Mouse (Mus musculus): ENCODE results near the gene Nxpe3. TPM values are rescaled to one million over a fixed set of nuclear protein-coding genes. Genes with fewer than 3 reads are reported as not detected.

Nxpe3 gene
- polyA plus RNA-seq (2015; fragmentation: Nextera tagmentation; extraction: Ambion mirVana) = 1.5 and 1.6 TPM in 2 replicates

- Histone ChIP-seq H3K4me1 (ENCODE audit: control insufficient read depth, insufficient read depth, low read depth, low read length) (peaks cover 13% of the 10 kb centered on the region), H3K4me3 (ENCODE audit: low read length) (peak within 1 kb of the TSS; percentile 88), H3K4me2 (ENCODE audit: low read length) (peak within 1 kb of the TSS; percentile 77), H3K27ac (ENCODE audit: low read depth, low read length) (peak within 1 kb of the TSS; percentile 91), H3K9me3 (ENCODE audit: control insufficient read depth, low read length) (no peaks in the 10 kb centered on the region), H3K27me3 (replicated peaks; ENCODE audit: control insufficient read depth, insufficient read depth, low read length) (no peaks in the 10 kb centered on the region), H3K36me3 (ENCODE audit: control insufficient read depth, insufficient read depth, low read length) (0 out of 2 replicates have a peak, but pooled peaks cover 2% of the 10 kb centered on the region), H3K9ac (ENCODE audit: low read depth, low read length) (peak within 1 kb of the TSS; percentile 91)
- peak; percentile 97 for ATAC-seq
- WGBS = under 1% methylated on average over 63 of the region's 74 CpGs
Measured at GRCm38 (mm10) chr16:55894893-55895650, at the start of gene Nxpe3. TSS of gene Nxpe3 (minus strand) at chr16:55895285.

- no peak overlapping the region for H3K4me3 ChIP-seq (ENCODE audit: low read length)
- no peak overlapping the region for H3K27ac ChIP-seq (ENCODE audit: low read depth, low read length)
- no peaks in the 10 kb centered on the region for H3K4me1 ChIP-seq (ENCODE audit: control insufficient read depth, insufficient read depth, low read depth, low read length)
- H3K9me3 ChIP-seq (ENCODE audit: control insufficient read depth, low read length) = no peaks in the 10 kb centered on the region
- no peaks in the 10 kb centered on the region for H3K36me3 ChIP-seq (ENCODE audit: control insufficient read depth, insufficient read depth, low read length)
- 92% methylated on average over 4 of the region's 4 CpGs for WGBS
- no peaks in the 10 kb centered on the region for H3K27me3 ChIP-seq (replicated peaks; ENCODE audit: control insufficient read depth, insufficient read depth, low read length)
- H3K9ac ChIP-seq (ENCODE audit: low read depth, low read length) = no peak overlapping the region
- H3K4me2 ChIP-seq (ENCODE audit: low read length) = no peak overlapping the region
- ATAC-seq = no peak
Measured at GRCm38 (mm10) chr16:55940781-55941180, 45.7 kb upstream of the Nxpe3 start.

GRCm38 (mm10) chr16:55939703-55940102, 44.6 kb upstream of the Nxpe3 start:
- Histone ChIP-seq H3K9ac (ENCODE audit: low read depth, low read length) (no peak overlapping the region), H3K36me3 (ENCODE audit: control insufficient read depth, insufficient read depth, low read length) (no peaks in the 10 kb centered on the region), H3K27me3 (replicated peaks; ENCODE audit: control insufficient read depth, insufficient read depth, low read length) (no peaks in the 10 kb centered on the region), H3K27ac (ENCODE audit: low read depth, low read length) (no peak overlapping the region), H3K4me1 (ENCODE audit: control insufficient read depth, insufficient read depth, low read depth, low read length) (no peaks in the 10 kb centered on the region), H3K4me3 (ENCODE audit: low read length) (no peak overlapping the region), H3K9me3 (ENCODE audit: control insufficient read depth, low read length) (no peaks in the 10 kb centered on the region), H3K4me2 (ENCODE audit: low read length) (no peak overlapping the region)
- no peak for ATAC-seq
- 92% methylated on average over 6 of the region's 6 CpGs for WGBS

- H3K4me1 ChIP-seq (ENCODE audit: control insufficient read depth, insufficient read depth, low read depth, low read length) = no peaks in the 10 kb centered on the region
- H3K4me2 ChIP-seq (ENCODE audit: low read length) = no peak overlapping the region
- H3K9ac ChIP-seq (ENCODE audit: low read depth, low read length) = no peak overlapping the region
- H3K9me3 ChIP-seq (ENCODE audit: control insufficient read depth, low read length) = no peaks in the 10 kb centered on the region
- 90% methylated on average over 4 of the region's 4 CpGs for WGBS
- ATAC-seq = no peak
- no peak overlapping the region for H3K4me3 ChIP-seq (ENCODE audit: low read length)
- no peaks in the 10 kb centered on the region for H3K27me3 ChIP-seq (replicated peaks; ENCODE audit: control insufficient read depth, insufficient read depth, low read length)
- no peaks in the 10 kb centered on the region for H3K36me3 ChIP-seq (ENCODE audit: control insufficient read depth, insufficient read depth, low read length)
- no peak overlapping the region for H3K27ac ChIP-seq (ENCODE audit: low read depth, low read length)
Measured at GRCm38 (mm10) chr16:55938761-55939160, 43.7 kb upstream of the Nxpe3 start.

- Histone ChIP-seq H3K4me3 (ENCODE audit: low read length) (peak within 1 kb of the TSS; percentile 75), H3K36me3 (ENCODE audit: control insufficient read depth, insufficient read depth, low read length) (no peaks in the 10 kb centered on the region), H3K27me3 (replicated peaks; ENCODE audit: control insufficient read depth, insufficient read depth, low read length) (no peaks in the 10 kb centered on the region), H3K4me1 (ENCODE audit: control insufficient read depth, insufficient read depth, low read depth, low read length) (no peaks in the 10 kb centered on the region), H3K27ac (ENCODE audit: low read depth, low read length) (peak within 1 kb of the TSS; percentile 60), H3K9me3 (ENCODE audit: control insufficient read depth, low read length) (no peaks in the 10 kb centered on the region), H3K9ac (ENCODE audit: low read depth, low read length) (peak within 1 kb of the TSS; percentile 75), H3K4me2 (ENCODE audit: low read length) (peak within 1 kb of the TSS; percentile 83)
- WGBS = 0% methylated on average over 24 of the region's 24 CpGs
- ATAC-seq = peak; percentile 99
Measured at GRCm38 (mm10) chr16:55934453-55935037, 39.5 kb upstream of the Nxpe3 start, which contains the start of gene Cep97. TSS of gene Cep97 (minus strand) at chr16:55934855.

- Histone ChIP-seq H3K4me1 (ENCODE audit: control insufficient read depth, insufficient read depth, low read depth, low read length) (no peaks in the 10 kb centered on the region), H3K4me2 (ENCODE audit: low read length) (peak overlapping the region; percentile 83), H3K9ac (ENCODE audit: low read depth, low read length) (peak overlapping the region; percentile 75), H3K4me3 (ENCODE audit: low read length) (peak overlapping the region; percentile 75), H3K9me3 (ENCODE audit: control insufficient read depth, low read length) (no peaks in the 10 kb centered on the region), H3K27ac (ENCODE audit: low read depth, low read length) (peak overlapping the region; percentile 60), H3K27me3 (replicated peaks; ENCODE audit: control insufficient read depth, insufficient read depth, low read length) (no peaks in the 10 kb centered on the region), H3K36me3 (ENCODE audit: control insufficient read depth, insufficient read depth, low read length) (0 out of 2 replicates have a peak, but pooled peaks cover 3% of the 10 kb centered on the region)
- ATAC-seq = peak; percentile 55
- WGBS = under 1% methylated on average over 32 of the region's 32 CpGs
Measured at GRCm38 (mm10) chr16:55933681-55934343, 38.7 kb upstream of the Nxpe3 start.

- Histone ChIP-seq H3K9me3 (ENCODE audit: control insufficient read depth, low read length) (no peaks in the 10 kb centered on the region), H3K4me2 (ENCODE audit: low read length) (no peak overlapping the region), H3K27me3 (replicated peaks; ENCODE audit: control insufficient read depth, insufficient read depth, low read length) (no peaks in the 10 kb centered on the region), H3K9ac (ENCODE audit: low read depth, low read length) (no peak overlapping the region), H3K4me3 (ENCODE audit: low read length) (no peak overlapping the region), H3K36me3 (ENCODE audit: control insufficient read depth, insufficient read depth, low read length) (peaks cover 9% of the 10 kb centered on the region), H3K4me1 (ENCODE audit: control insufficient read depth, insufficient read depth, low read depth, low read length) (no peaks in the 10 kb centered on the region), H3K27ac (ENCODE audit: low read depth, low read length) (no peak overlapping the region)
- WGBS = 92% methylated on average over 4 of the region's 4 CpGs
- no peak for ATAC-seq
Measured at GRCm38 (mm10) chr16:55924010-55924409, 28.9 kb upstream of the Nxpe3 start.

- 91% methylated on average over 10 of the region's 10 CpGs for WGBS
- H3K9me3 ChIP-seq (ENCODE audit: control insufficient read depth, low read length) = no peaks in the 10 kb centered on the region
Measured at GRCm38 (mm10) chr16:55922079-55922478, 27.0 kb upstream of the Nxpe3 start.

GRCm38 (mm10) chr16:55914716-55915115, 19.6 kb upstream of the Nxpe3 start:
- over 99% methylated on average over 7 of the region's 7 CpGs for WGBS
- Histone ChIP-seq H3K4me1 (ENCODE audit: control insufficient read depth, insufficient read depth, low read depth, low read length) (no peaks in the 10 kb centered on the region), H3K4me2 (ENCODE audit: low read length) (no peak overlapping the region), H3K9me3 (ENCODE audit: control insufficient read depth, low read length) (no peaks in the 10 kb centered on the region), H3K27ac (ENCODE audit: low read depth, low read length) (no peak overlapping the region), H3K27me3 (replicated peaks; ENCODE audit: control insufficient read depth, insufficient read depth, low read length) (no peaks in the 10 kb centered on the region), H3K36me3 (ENCODE audit: control insufficient read depth, insufficient read depth, low read length) (peaks cover 36% of the 10 kb centered on the region), H3K4me3 (ENCODE audit: low read length) (no peak overlapping the region), H3K9ac (ENCODE audit: low read depth, low read length) (no peak overlapping the region)
- no peak for ATAC-seq

More at GRCm38 (mm10) chr16:55922079-55922478, 27.0 kb upstream of the Nxpe3 start:
- H3K4me1 ChIP-seq (ENCODE audit: control insufficient read depth, insufficient read depth, low read depth, low read length) = no peaks in the 10 kb centered on the region
- H3K27me3 ChIP-seq (replicated peaks; ENCODE audit: control insufficient read depth, insufficient read depth, low read length) = no peaks in the 10 kb centered on the region
- no peak overlapping the region for H3K4me2 ChIP-seq (ENCODE audit: low read length)
- H3K4me3 ChIP-seq (ENCODE audit: low read length) = no peak overlapping the region
- peaks cover 16% of the 10 kb centered on the region for H3K36me3 ChIP-seq (ENCODE audit: control insufficient read depth, insufficient read depth, low read length)
- ATAC-seq = no peak
- no peak overlapping the region for H3K27ac ChIP-seq (ENCODE audit: low read depth, low read length)
- H3K9ac ChIP-seq (ENCODE audit: low read depth, low read length) = no peak overlapping the region

Data from hindbrain, embryonic 16.5 days (tissue).